Mouse (Mus musculus) olfactory bulb, adult 2 months (tissue): Measurements from ENCODE around the gene Dgcr2. TPM values are rescaled to one million over a fixed set of nuclear protein-coding genes. Genes with fewer than 3 reads are reported as not detected.

Experiments used
- H3K27ac ChIP-seq: fragments of 200-500 bp; 2 replicates; pipeline ENCODE4 v1.5.1; 2012; ENCODE audit warnings: low read depth, low read length; ENCODE audit not compliant: insufficient read depth
- H3K4me1 ChIP-seq: fragments of 200-500 bp; 2 replicates; pipeline ENCODE4 v1.6.1; 2012; ENCODE audit warnings: low read length; ENCODE audit not compliant: control insufficient read depth, insufficient read depth
- H3K4me3 ChIP-seq: fragments of 200-500 bp; 2 replicates; pipeline ENCODE4 v1.5.1; 2012; ENCODE audit warnings: mild to moderate bottlenecking, low read depth, low read length, moderate library complexity; ENCODE audit not compliant: insufficient read depth
- CTCF ChIP-seq: fragments of 200-500 bp; IDR thresholded peaks from 2 replicates; pipeline ENCODE4 v1.5.1; 2012; ENCODE audit warnings: low read depth, mild to moderate bottlenecking, low read length, moderate library complexity; ENCODE audit not compliant: insufficient read depth
- POLR2A ChIP-seq: fragments of 200-500 bp; IDR thresholded peaks from 2 replicates; pipeline ENCODE4 v1.6.1; 2012; ENCODE audit warnings: mild to moderate bottlenecking, low read depth, low read length, moderate library complexity; ENCODE audit not compliant: insufficient read depth
- WGBS: fragments of 180-500 bp; shearing (Covaris S2); methylation state at CpG from one replicate; pipeline ENCODE4 v1.1.7; 2018; 5-methylcytosine and 5-hydroxymethylcytosine counted together
- polyA plus RNA-seq: library from polyadenylated mRNA; stranded (reverse); fragments of >200 nt; gene quantifications from 2 replicates; pipeline ENCODE4 v1.2.4, GENCODE M21; 2012; ENCODE audit warnings: low replicate concordance; ENCODE audit not compliant: missing spikeins, insufficient read depth, insufficient read length

The Dgcr2 gene
- polyA plus RNA-seq, 1 experiment: not detected

- H3K27ac ChIP-seq: no peak overlapping the region
- 12% methylated on average over 18 of the region's 18 CpGs for WGBS
- peak overlapping the region; percentile 32 for H3K4me3 ChIP-seq
- no peak for TF ChIP-seq POLR2A
- no peak for TF ChIP-seq CTCF
- H3K4me1 ChIP-seq: peaks cover 35% of the 10 kb centered on the region
Observed at GRCm38 (mm10) chr16:17802456-17802838, 95.9 kb downstream of the Dgcr2 start.

GRCm38 (mm10) chr16:17801777-17802455, 96.4 kb downstream of the Dgcr2 start:
- Histone ChIP-seq H3K27ac (no peak overlapping the region), H3K4me3 (no peak overlapping the region), H3K4me1 (peaks cover 40% of the 10 kb centered on the region)
- TF ChIP-seq POLR2A (no peak), CTCF (no peak)
- 19% methylated on average over 7 of the region's 7 CpGs for WGBS

- peaks cover 32% of the 10 kb centered on the region for H3K4me1 ChIP-seq
- TF ChIP-seq CTCF (no peak), POLR2A (no peak)
- no peak overlapping the region for H3K27ac ChIP-seq
- H3K4me3 ChIP-seq: no peak overlapping the region
Observed at GRCm38 (mm10) chr16:17799584-17799983, 98.8 kb downstream of the Dgcr2 start.

GRCm38 (mm10) chr16:17798321-17799180, 99.8 kb downstream of the Dgcr2 start:
- H3K27ac ChIP-seq: no peak overlapping the region
- H3K4me1 ChIP-seq: peaks cover 25% of the 10 kb centered on the region
- WGBS: 20% methylated on average over 45 of the region's 45 CpGs
- no peak for TF ChIP-seq POLR2A
- H3K4me3 ChIP-seq: no peak overlapping the region

- Histone ChIP-seq H3K27ac (no peak overlapping the region), H3K4me3 (peak overlapping the region; percentile 43; the same call in 1 of the 2 replicates), H3K4me1 (peaks cover 18% of the 10 kb centered on the region)
- 25% methylated on average over 29 of the region's 29 CpGs for WGBS
- TF ChIP-seq CTCF (no peak), POLR2A (no peak)
Observed at GRCm38 (mm10) chr16:17797812-17798311, 100.5 kb downstream of the Dgcr2 start.

GRCm38 (mm10) chr16:17796971-17797811, 101.2 kb downstream of the Dgcr2 start, which contains the start of gene Scarf2:
Gene Scarf2 (plus strand): TSS chr16:17797282.
- no peak for TF ChIP-seq POLR2A
- TF ChIP-seq CTCF: no peak
- Histone ChIP-seq H3K4me3 (peak within 1 kb of the TSS; percentile 43), H3K27ac (no peak within 1 kb of the TSS), H3K4me1 (peaks cover 11% of the 10 kb centered on the region)
- 6% methylated on average over 77 of the region's 81 CpGs for WGBS

- H3K4me3 ChIP-seq: no peak overlapping the region
- peaks cover 10% of the 10 kb centered on the region for H3K4me1 ChIP-seq
- no peak overlapping the region for H3K27ac ChIP-seq
- TF ChIP-seq CTCF (no peak), POLR2A (no peak)
Observed at GRCm38 (mm10) chr16:17796519-17796918, 101.8 kb downstream of the Dgcr2 start.

GRCm38 (mm10) chr16:17795643-17796042, 102.7 kb downstream of the Dgcr2 start:
- Histone ChIP-seq H3K4me1 (peaks cover 10% of the 10 kb centered on the region), H3K4me3 (no peak overlapping the region), H3K27ac (no peak overlapping the region)
- no peak for TF ChIP-seq CTCF
- TF ChIP-seq POLR2A: no peak
- WGBS: 83% methylated on average over 5 of the region's 5 CpGs
